Mouse (Mus musculus) C2C12 (cell line): Measurements from ENCODE around the gene Tnk1.
A peak's percentile ranks its signal among the peaks of the same experiment; 100 is the strongest.

ENCODE experiments used
- CEBPB ChIP-seq: IDR thresholded peaks from one replicate; pipeline ENCODE4 v1.6.1; 2011; ENCODE audit warnings: low read depth, mild to moderate bottlenecking, control low read depth, moderate library complexity
- CTCF ChIP-seq: IDR thresholded peaks from one replicate; pipeline ENCODE4 v1.5.1; 2011; ENCODE audit not compliant: control insufficient read depth, insufficient read depth, insufficient read length
- FOSL1 ChIP-seq: IDR thresholded peaks from one replicate; pipeline ENCODE4 v1.8.0; 2011; ENCODE audit warnings: mild to moderate bottlenecking, low read length; ENCODE audit not compliant: poor library complexity, insufficient read depth, severe bottlenecking
- MAX ChIP-seq: IDR thresholded peaks from one replicate; pipeline ENCODE4 v1.6.1; 2011; ENCODE audit warnings: mild to moderate bottlenecking, control low read depth
- MYOD1 ChIP-seq: IDR thresholded peaks from one replicate; pipeline ENCODE4 v1.6.1; 2011; ENCODE audit warnings: low read depth; ENCODE audit not compliant: control insufficient read depth, insufficient read length
- MYOG ChIP-seq: IDR thresholded peaks from one replicate; pipeline ENCODE4 v1.6.1; 2011; ENCODE audit not compliant: control insufficient read depth, insufficient read length; ENCODE audit errors: extremely low read depth
- USF1 ChIP-seq: IDR thresholded peaks from one replicate; pipeline ENCODE4 v1.6.1; 2011; ENCODE audit warnings: low read depth, mild to moderate bottlenecking, control low read depth, moderate library complexity

DNA sequence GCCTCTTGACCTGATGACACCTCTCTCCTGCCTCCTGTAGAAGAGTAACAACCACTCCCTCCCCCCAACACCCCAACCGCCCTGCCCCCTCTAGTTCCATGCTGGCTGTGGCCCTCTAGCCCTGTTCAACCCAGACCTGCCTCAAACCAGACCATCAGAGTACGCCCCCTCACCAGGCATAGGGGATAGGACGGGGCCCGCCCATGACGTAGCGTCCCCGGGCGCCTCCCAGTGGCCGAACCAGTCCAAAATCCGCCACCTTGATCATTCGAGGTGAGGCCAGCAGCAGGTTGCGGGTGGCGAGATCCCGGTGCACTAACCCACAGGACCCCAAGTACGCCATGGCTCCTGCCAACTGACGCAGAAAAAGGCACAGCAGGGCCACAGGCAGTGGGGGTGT is 3.2 kb downstream of the Tnk1 start:
- TF ChIP-seq CTCF (peak; percentile 53), MAX (no peak), MYOD1 (no peak), MYOG (no peak), USF1 (no peak), FOSL1 (no peak), CEBPB (no peak)
